Mouse (Mus musculus) small intestine, adult 10 weeks (tissue): Measurements from ENCODE around the gene Wdr13. TPM values are rescaled to one million over a fixed set of nuclear protein-coding genes. Genes with fewer than 3 reads are reported as not detected.

Source experiments
- polyA plus RNA-seq: library from polyadenylated mRNA; stranded (reverse); fragments of 350-450 nt; fragmentation: Illumina TruSeq; extraction: RNeasy Lipid Tissue Mini Kit (QIAGEN cat#74804); gene quantifications from one replicate; pipeline ENCODE4 v1.2.3, GENCODE M21; 2014; ENCODE audit warnings: low replicate concordance

Wdr13 gene
- 60.9 TPM for polyA plus RNA-seq

DNA sequence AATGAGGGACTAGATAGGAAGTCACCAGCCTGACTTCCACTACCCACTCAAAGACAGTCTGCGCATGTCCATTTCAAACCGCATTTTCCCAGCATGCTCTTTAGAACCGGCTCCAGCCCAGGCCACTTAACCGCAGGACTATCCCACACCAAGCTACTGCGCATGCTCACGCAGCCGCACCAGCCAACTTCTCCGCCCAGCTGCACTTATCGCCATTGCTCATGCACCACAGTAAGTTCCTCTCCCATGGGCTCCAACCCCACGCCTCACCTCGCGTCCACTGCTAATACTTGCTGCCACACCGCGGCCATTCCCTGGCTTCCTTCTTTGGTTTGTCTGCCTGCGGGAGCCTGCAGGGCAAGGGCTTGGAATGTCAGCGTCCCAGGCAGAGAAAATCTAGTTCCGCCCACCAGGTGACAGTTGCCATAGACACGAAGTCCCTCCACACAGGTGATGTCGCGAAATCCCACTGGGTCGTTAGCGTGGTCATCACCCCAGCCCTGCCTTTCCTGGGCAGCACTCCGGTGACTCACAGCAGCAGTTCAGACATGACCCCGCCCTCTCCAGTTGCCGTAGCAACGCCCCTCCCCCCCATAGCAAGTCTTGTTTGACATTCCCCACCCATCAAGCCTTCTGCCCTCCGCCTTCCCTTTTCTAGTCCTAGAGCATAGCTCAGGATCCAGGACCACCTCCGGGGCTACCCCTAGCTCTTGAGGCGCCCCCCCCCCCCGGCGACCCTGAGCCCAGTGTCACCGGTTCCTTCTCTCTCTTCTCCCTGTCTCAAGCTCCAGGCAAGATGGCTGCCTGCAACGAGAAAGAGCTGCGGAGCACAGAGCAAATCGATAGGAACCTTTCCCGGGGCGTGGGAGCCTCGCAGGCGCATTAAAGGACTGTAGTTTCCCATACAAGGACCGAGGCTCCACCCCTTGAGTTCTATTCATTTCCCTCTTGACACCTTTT is at the start of gene Wdr13:
TSS of gene Wdr13 (minus strand) at position 876 of the 960 bp plus-strand sequence.

DNA sequence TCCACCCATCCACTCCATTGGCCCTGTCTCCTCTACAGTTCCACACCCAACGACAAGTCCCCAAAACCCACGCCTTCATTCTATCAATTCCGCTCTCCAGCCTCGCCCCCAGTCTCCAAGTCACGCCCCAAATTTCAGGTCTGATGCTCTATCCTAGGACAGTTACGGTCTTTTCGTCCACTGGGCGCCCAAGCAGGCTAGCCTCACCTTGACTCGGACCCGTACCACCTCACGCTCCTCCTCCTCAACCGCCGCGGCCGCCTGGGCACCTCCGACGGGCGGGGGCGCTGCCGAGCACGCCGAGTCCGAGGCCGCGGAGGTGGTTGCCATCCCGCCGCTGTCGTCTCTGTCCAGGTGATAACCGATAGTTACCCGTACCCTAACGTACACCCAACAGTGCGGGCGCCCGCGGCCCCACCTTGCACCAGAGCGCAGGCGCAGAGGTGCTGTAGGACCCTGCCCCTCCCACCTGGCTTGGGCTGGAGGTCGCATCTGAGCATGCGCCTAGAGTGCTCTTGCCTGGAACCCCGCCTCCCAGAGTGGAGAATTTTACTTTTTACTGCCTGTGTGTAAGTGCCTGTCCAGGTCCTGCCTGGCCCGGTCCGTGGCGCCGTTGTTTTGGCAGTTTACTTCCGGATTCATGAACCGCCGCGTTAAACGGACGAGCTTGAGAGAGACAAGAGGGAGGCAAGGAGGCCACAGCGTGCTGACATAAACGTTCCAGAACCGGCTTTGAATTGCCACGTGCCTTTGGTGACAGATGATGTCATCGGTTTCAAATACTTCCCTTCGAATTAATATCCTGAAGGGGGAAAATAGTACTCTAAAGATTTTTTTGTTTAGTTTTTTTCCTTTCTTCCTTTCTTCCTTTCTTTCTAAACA is 43.1 kb upstream of the Wdr13 start, which contains the start of gene Tbc1d25:
TSS of gene Tbc1d25 (minus strand) at position 678 of the 882 bp plus-strand sequence.

DNA sequence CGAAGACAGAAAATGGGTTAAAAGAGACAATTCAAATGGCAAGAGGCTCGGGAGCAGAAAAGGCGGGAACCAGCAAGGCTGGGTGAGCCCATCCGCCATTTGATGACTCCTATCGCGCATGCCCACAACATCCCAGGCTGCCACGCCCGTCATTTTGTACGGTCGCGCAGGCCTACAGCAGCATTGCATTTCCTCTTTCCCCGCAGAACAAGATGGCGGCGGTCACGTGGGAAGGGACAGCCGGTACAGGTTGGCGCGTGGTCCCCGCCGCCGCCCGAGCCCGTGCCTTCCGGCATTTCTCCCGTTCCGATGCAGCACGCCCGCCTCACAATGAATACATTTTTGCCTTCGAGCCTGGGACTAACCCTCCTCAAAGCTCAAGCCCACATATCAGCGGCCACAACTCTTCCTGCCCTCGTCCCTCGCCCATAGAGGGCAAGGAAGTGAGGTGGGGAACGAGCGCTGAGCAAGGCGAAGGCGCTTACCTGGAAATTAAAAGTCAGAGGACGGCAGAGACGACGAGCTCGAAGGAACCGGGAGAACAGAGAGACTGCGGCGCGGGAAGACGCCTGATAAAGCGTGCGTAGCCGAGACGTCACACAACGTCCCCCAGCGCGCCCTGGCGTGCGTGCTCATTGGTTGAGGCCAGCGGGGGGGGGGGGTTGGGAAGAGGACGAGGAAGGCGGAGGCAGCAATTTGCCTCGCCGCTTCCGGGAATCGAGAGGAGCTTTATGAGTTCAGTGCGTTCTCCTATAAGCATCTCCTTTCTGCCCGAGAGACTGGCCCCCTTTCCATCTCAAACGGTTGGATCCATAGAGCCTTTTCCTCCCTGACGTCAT is 12.7 kb upstream of the Wdr13 start, which contains the start of gene Rbm3:
TSS of gene Rbm3 (minus strand) at position 728 of the 839 bp plus-strand sequence.

DNA sequence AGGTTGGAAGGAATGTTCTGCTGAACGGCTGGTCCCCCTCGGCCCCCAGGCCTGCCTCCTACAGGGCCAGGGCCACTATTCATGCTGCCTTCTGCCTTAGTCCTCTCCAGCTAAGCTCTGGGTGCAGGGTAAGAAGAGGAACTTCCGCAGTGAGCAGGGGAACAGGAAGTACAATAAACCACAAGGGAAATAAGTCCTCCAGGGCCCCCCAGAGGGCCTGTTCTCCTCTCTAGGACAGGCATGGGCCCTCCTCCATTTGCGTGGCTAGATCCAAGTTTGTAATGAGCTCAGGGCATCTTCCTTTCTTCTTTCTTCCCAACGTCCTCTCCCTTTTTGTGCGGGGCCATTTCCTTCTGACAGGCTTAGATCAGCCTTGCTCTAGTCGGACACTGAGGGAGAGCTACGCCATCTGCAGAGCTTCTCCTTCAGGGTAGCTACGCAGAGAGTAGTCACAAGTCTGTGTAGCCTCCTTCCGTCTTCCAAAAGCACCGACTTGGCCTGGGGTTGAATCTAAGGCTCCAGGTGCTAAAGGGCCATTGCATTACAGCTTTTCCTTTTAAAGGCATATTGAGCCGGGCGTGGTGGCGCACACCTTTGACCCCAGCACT is 42.2 kb downstream of the Wdr13 start, which contains the start of gene Was:
TSS of gene Was (minus strand) at position 153 of the 608 bp plus-strand sequence.

DNA sequence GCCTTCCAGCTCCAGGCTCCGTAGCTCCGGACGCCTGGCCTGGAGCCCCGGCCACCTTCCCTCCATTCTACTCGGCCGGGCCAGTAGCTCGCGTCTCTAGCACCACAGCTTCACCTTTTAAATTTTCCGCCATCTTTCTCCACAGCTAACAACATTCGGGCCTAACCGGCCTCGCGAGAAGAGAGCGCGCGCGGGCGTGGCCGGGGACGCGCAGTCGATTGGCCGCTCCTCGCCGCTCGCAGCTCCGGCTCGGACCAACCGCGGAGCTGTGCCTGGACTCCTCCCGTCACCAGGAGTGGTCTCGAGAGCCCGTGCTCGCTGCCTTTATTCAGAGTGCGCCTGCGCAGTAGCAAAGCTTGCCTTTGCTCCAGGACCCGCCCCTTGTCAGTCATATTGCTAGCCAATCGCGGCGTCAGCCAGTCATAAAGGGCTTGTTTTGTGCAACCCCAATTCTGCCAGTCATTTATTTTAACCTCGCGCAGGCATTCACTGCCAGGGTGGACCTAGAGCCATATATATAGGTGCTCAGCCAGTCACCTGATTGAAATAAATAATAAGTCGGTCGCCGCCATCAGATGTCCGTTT is 58.2 kb downstream of the Wdr13 start, which contains the start of gene Suv39h1:
TSS of gene Suv39h1 (minus strand) at position 331 of the 585 bp plus-strand sequence.

Other genes with a start within 250 kb of the Wdr13 start
- gene Slc35a2, start 248.9 kb downstream of the Wdr13 start, polyA plus RNA-seq = 6.4 TPM
- gene Pqbp1, start 233.6 kb downstream of the Wdr13 start, polyA plus RNA-seq = 5.5 TPM
- 1.5 TPM for gene Timm17b, start 233.5 kb downstream of the Wdr13 start, polyA plus RNA-seq
- not detected for gene Gm10491, start 225.1 kb downstream of the Wdr13 start, polyA plus RNA-seq
- not detected for gene Gm10490, start 223.3 kb downstream of the Wdr13 start, polyA plus RNA-seq
- gene Pcsk1n, start 213.1 kb downstream of the Wdr13 start, polyA plus RNA-seq = not detected
- not detected for gene Eras, start 204.3 kb downstream of the Wdr13 start, polyA plus RNA-seq
- 0.30 TPM for gene Hdac6, start 185.0 kb downstream of the Wdr13 start, polyA plus RNA-seq
- gene Gata1, start 154.8 kb downstream of the Wdr13 start, polyA plus RNA-seq = not detected
- 1,103 TPM for gene Glod5, start 114.4 kb downstream of the Wdr13 start, polyA plus RNA-seq
- 8.6 TPM for gene Suv39h1, start 58.1 kb downstream of the Wdr13 start, polyA plus RNA-seq
- gene Was, start 42.4 kb downstream of the Wdr13 start, polyA plus RNA-seq = 0.59 TPM
- 554 TPM for gene Rbm3, start 13.0 kb upstream of the Wdr13 start, polyA plus RNA-seq
- gene Tbc1d25, start 43.3 kb upstream of the Wdr13 start, polyA plus RNA-seq = not detected
- gene Ebp, start 60.6 kb upstream of the Wdr13 start, polyA plus RNA-seq = 31.9 TPM
- 1.0 TPM for gene Porcn, start 73.6 kb upstream of the Wdr13 start, polyA plus RNA-seq
- 5.6 TPM for gene Ftsj1, start 119.5 kb upstream of the Wdr13 start, polyA plus RNA-seq
- 0.59 TPM for gene Slc38a5, start 138.2 kb upstream of the Wdr13 start, polyA plus RNA-seq
- gene Ssxb10, start 194.5 kb upstream of the Wdr13 start, polyA plus RNA-seq = not detected
- gene Ssxb9, start 234.1 kb upstream of the Wdr13 start, polyA plus RNA-seq = not detected